Mouse (Mus musculus) embryonic facial prominence, embryonic 11.5 days (tissue): ENCODE results near the gene Vax2. TPM values are rescaled to one million over a fixed set of nuclear protein-coding genes. Genes with fewer than 3 reads are reported as not detected.

Experiments
- ATAC-seq: fragments of 200-750 bp; cut with Nextera tagmentation; replicated peaks from 2 replicates; pipeline ENCODE4 v1.8.0; 2017; ENCODE audit warnings: low read depth; ENCODE audit not compliant: insufficient number of reproducible peaks, low FRiP score, low TSS enrichment
- DNase-seq: peaks from one replicate; pipeline ENCODE4 v3.0.0-alpha.2; 2015; ENCODE audit warnings: low spot score
- H3K27ac ChIP-seq: fragments of 300-500 bp; sonication (generic); replicated peaks from 2 replicates; pipeline ENCODE4 v1.5.1; 2014; ENCODE audit warnings: mild to moderate bottlenecking, low read depth, low read length, control low read depth
- H3K27me3 ChIP-seq: fragments of 300-500 bp; sonication (generic); 2 replicates; pipeline ENCODE4 v1.6.1; 2014; ENCODE audit warnings: mild to moderate bottlenecking, low read length, moderate library complexity, mixed read lengths; ENCODE audit not compliant: control insufficient read depth, insufficient read depth
- H3K36me3 ChIP-seq: fragments of 300-500 bp; sonication (generic); replicated peaks from 2 replicates; pipeline ENCODE4 v1.6.1; 2014; ENCODE audit warnings: low read depth, mild to moderate bottlenecking, low read length, moderate library complexity, mixed read lengths; ENCODE audit not compliant: control insufficient read depth, insufficient read depth
- H3K4me1 ChIP-seq: fragments of 300-500 bp; sonication (generic); 2 replicates; pipeline ENCODE4 v1.6.1; 2014; ENCODE audit warnings: low read length, mixed read lengths; ENCODE audit not compliant: control insufficient read depth, insufficient read depth
- H3K4me2 ChIP-seq: fragments of 300-500 bp; sonication (generic); 2 replicates; pipeline ENCODE4 v1.6.1; 2014; ENCODE audit warnings: low read depth, mild to moderate bottlenecking, control low read depth, low read length, moderate library complexity
- H3K4me3 ChIP-seq: fragments of 300-500 bp; sonication (generic); 2 replicates; pipeline ENCODE4 v1.5.1; 2014; ENCODE audit warnings: low read depth, low read length, control low read depth
- H3K9ac ChIP-seq: fragments of 300-500 bp; sonication (generic); replicated peaks from 2 replicates; pipeline ENCODE4 v1.6.1; 2014; ENCODE audit warnings: mild to moderate bottlenecking, control low read depth, low read length
- H3K9me3 ChIP-seq: fragments of 300-500 bp; sonication (generic); replicated peaks from 2 replicates; pipeline ENCODE4 v1.6.1; 2016; ENCODE audit warnings: mild to moderate bottlenecking, low read length, inconsistent platforms, mixed read lengths; ENCODE audit not compliant: control insufficient read depth
- WGBS: fragments of 180-500 bp; shearing (Covaris S2); extraction: QIAGEN DNeasy Blood & Tissue Kit; methylation state at CpG from one replicate; pipeline ENCODE4 v1.1.7; 2014; 5-methylcytosine and 5-hydroxymethylcytosine counted together
- polyA plus RNA-seq: library from polyadenylated mRNA; unstranded; fragments of >200 nt; fragmentation: Nextera tagmentation; extraction: Ambion mirVana; gene quantifications from 2 replicates; pipeline ENCODE4 v1.2.1, GENCODE M21; 2014

Vax2 gene
- polyA plus RNA-seq, 1 experiment from 2014 or later: 2.0 TPM

DNA sequence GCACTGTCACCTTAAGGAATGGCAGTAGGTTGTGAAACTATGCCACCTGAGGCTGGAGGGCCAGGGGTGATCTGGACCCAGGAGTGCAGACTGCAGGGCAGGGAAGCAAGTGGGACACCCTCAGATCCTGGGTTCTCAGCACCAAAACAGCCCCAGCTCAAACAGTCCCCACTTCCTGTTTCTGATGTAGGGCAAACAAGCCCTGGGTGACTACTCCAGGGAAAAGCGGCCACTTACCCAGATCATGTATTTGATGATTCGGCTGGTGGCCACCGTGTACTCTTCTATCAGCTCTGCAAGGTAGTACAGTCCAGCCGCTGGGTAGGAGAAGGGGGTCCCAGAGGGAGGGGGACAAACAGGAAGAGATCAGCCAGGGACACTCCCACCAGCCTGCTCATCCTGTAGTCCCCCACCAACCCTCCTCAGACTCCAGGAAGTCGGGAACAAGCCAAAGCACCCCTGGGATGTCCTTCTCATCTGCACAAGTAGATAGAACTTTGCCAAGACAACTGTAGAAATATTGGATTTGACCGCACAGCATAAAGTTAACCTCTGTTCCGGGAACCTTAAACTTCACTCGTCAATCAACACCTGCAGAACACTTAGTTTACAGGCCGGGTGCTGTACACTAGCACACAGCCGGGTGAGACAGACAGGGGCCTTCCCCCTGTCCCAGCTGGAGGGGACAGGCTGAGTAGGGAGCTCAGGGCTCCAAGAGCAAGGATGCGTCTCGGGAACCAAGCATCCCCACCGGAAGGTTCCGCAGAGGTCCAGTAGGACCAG is 63.9 kb downstream of the Vax2 start:
- H3K27ac ChIP-seq: 0 out of 2 replicates have a peak overlapping the region, but pooled peaks have one; percentile 29
- H3K9ac ChIP-seq: peak overlapping the region; percentile 94
- no peaks in the 10 kb centered on the region; the same call in 1 of the 2 replicates for H3K36me3 ChIP-seq
- ATAC-seq: peak; percentile 20; the same call in 1 of the 2 replicates
- WGBS: 3% methylated on average over 14 of the region's 14 CpGs
- peak; percentile 33 for DNase-seq
- H3K4me2 ChIP-seq: peak overlapping the region; percentile 73
- no peaks in the 10 kb centered on the region for H3K9me3 ChIP-seq
- peak overlapping the region; percentile 91 for H3K4me3 ChIP-seq
- no peaks in the 10 kb centered on the region for H3K4me1 ChIP-seq
- H3K27me3 ChIP-seq: no peaks in the 10 kb centered on the region

GRCm38 (mm10) chr6:83775638-83776293 is 64.7 kb downstream of the Vax2 start, which contains the start of gene Tex261:
TSS of gene Tex261 (minus strand) at chr6:83775813.
- no peaks in the 10 kb centered on the region for H3K9me3 ChIP-seq
- peak within 1 kb of the TSS; percentile 73 for H3K4me2 ChIP-seq
- H3K4me3 ChIP-seq: peak within 1 kb of the TSS; percentile 91
- WGBS: under 1% methylated on average over 45 of the region's 45 CpGs
- H3K36me3 ChIP-seq: no peaks in the 10 kb centered on the region; the same call in 1 of the 2 replicates
- ATAC-seq (peak; percentile 95), DNase-seq (peak; percentile 93)
- no peaks in the 10 kb centered on the region for H3K27me3 ChIP-seq
- H3K27ac ChIP-seq: peak within 1 kb of the TSS; percentile 29
- peak within 1 kb of the TSS; percentile 94 for H3K9ac ChIP-seq
- H3K4me1 ChIP-seq: no peaks in the 10 kb centered on the region

DNA sequence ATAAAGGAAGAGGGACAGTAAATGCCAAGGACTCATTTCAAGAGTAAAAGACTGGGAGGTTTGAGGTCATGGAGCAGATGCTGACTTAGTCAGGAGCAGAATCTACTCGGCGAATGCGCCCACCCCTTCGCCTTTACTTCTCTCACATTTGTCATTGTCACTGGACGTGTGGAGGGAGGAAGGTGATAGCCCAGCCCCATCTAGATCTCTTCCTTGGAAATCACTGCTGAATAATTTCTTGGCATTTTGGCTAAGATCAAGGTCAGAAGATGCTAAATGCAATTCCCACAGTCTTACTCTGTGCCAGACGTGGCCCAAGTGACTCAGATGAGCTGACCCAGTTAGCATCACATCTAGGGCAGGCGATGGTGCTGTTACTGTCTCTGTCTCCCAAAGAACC is 67.2 kb downstream of the Vax2 start:
- H3K4me3 ChIP-seq: no peak overlapping the region
- no peaks in the 10 kb centered on the region for H3K36me3 ChIP-seq
- DNase-seq (no peak), ATAC-seq (no peak)
- no peak overlapping the region for H3K9ac ChIP-seq
- no peaks in the 10 kb centered on the region for H3K9me3 ChIP-seq
- H3K27ac ChIP-seq: no peak overlapping the region
- H3K4me1 ChIP-seq: no peaks in the 10 kb centered on the region
- WGBS: 90% methylated on average over 7 of the region's 7 CpGs
- H3K4me2 ChIP-seq: no peak overlapping the region
- no peaks in the 10 kb centered on the region for H3K27me3 ChIP-seq

GRCm38 (mm10) chr6:83779026-83779425 is 68.0 kb downstream of the Vax2 start:
- no peak overlapping the region for H3K9ac ChIP-seq
- no peak overlapping the region for H3K4me3 ChIP-seq
- DNase-seq: peak; percentile 66
- WGBS: 7% methylated on average over 5 of the region's 5 CpGs
- H3K4me1 ChIP-seq: no peaks in the 10 kb centered on the region
- no peak for ATAC-seq
- no peak overlapping the region for H3K4me2 ChIP-seq
- no peaks in the 10 kb centered on the region for H3K27me3 ChIP-seq
- H3K36me3 ChIP-seq: no peaks in the 10 kb centered on the region
- no peaks in the 10 kb centered on the region for H3K9me3 ChIP-seq
- H3K27ac ChIP-seq: no peak overlapping the region

DNA sequence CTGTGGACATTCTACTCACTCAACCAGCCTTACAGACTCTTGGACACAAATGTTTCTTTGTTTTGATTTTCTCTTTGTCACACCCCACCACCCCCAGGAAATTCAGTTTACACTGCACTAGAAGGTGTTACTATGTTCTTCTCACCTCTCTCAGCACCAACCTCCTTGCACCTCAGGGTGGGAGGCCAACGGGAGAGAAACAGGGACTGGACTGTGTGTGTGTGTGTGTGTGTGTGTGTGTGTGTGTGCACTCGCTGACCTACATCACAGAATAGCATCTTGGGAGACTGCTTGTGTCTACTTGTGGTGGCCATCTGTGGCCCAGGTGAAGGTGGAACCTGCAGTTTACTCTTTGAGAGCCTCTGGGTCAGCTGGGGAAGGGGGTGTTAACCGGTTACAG is 75.4 kb downstream of the Vax2 start:
- no peak overlapping the region for H3K4me3 ChIP-seq
- H3K27me3 ChIP-seq: no peaks in the 10 kb centered on the region
- H3K4me2 ChIP-seq: no peak overlapping the region
- no peak overlapping the region for H3K27ac ChIP-seq
- no peaks in the 10 kb centered on the region for H3K9me3 ChIP-seq
- WGBS: 74% methylated on average over 3 of the region's 3 CpGs
- ATAC-seq: no peak
- DNase-seq: no peak
- H3K9ac ChIP-seq: no peak overlapping the region
- H3K4me1 ChIP-seq: no peaks in the 10 kb centered on the region
- H3K36me3 ChIP-seq: no peaks in the 10 kb centered on the region

Other genes with a start within 250 kb of the Vax2 start
- 56.1 and 66.2 TPM in 2 replicates for gene Dguok, start 204.3 kb upstream of the Vax2 start, polyA plus RNA-seq
- gene Actg2, start 175.0 kb upstream of the Vax2 start, polyA plus RNA-seq: 2.4 and 3.9 TPM in 2 replicates
- 20.9 and 24.5 TPM in 2 replicates for gene Stambp, start 138.5 kb upstream of the Vax2 start, polyA plus RNA-seq
- not detected in 2 replicates for gene Clec4f, start 55.1 kb upstream of the Vax2 start, polyA plus RNA-seq
- not detected in 2 replicates for gene Cd207, start 33.4 kb upstream of the Vax2 start, polyA plus RNA-seq
- 0.22 TPM in 1 of 2 replicates, not detected in the other for gene Atp6v1b1, start 31.7 kb downstream of the Vax2 start, polyA plus RNA-seq
- not detected in 2 replicates for gene Ankrd53, start 51.4 kb downstream of the Vax2 start, polyA plus RNA-seq
- gene Tex261, start 64.5 kb downstream of the Vax2 start, polyA plus RNA-seq: 53.5 and 56.8 TPM in 2 replicates
- 28.7 and 28.9 TPM in 2 replicates for gene Nagk, start 83.7 kb downstream of the Vax2 start, polyA plus RNA-seq
- gene Paip2b, start 120.5 kb downstream of the Vax2 start, polyA plus RNA-seq: 20.1 and 21.7 TPM in 2 replicates
- 101 and 116 TPM in 2 replicates for gene Zfp638, start 155.8 kb downstream of the Vax2 start, polyA plus RNA-seq